Mouse (Mus musculus): Measurements from ENCODE around the gene Ptprg.

GRCm38 (mm10) chr14:11883142-11883921 lies 330.0 kb downstream of the Ptprg start:
- TF ChIP-seq CTCF (IDR thresholded peaks at IDR 0.05; ENCODE audit: extremely low read depth, insufficient read length, insufficient replicate concordance, low read depth, low read length): no peak
- no peak for TF ChIP-seq POLR2A (IDR thresholded peaks at IDR 0.05; ENCODE audit: low read depth, low read length)

Data from small intestine, adult 2 months (tissue).